Mouse (Mus musculus) heart, postnatal 0 days (tissue): ENCODE measurements around the gene Cyp2d22.

Experiments used
- CTCF ChIP-seq: IDR thresholded peaks from 2 replicates; pipeline ENCODE4 v1.5.1; 2016; ENCODE audit warnings: antibody characterized with exemption, control low read depth, low read depth
- EP300 ChIP-seq: IDR thresholded peaks from 2 replicates; pipeline ENCODE4 v1.6.1; 2016; ENCODE audit warnings: antibody characterized with exemption, low read depth

DNA sequence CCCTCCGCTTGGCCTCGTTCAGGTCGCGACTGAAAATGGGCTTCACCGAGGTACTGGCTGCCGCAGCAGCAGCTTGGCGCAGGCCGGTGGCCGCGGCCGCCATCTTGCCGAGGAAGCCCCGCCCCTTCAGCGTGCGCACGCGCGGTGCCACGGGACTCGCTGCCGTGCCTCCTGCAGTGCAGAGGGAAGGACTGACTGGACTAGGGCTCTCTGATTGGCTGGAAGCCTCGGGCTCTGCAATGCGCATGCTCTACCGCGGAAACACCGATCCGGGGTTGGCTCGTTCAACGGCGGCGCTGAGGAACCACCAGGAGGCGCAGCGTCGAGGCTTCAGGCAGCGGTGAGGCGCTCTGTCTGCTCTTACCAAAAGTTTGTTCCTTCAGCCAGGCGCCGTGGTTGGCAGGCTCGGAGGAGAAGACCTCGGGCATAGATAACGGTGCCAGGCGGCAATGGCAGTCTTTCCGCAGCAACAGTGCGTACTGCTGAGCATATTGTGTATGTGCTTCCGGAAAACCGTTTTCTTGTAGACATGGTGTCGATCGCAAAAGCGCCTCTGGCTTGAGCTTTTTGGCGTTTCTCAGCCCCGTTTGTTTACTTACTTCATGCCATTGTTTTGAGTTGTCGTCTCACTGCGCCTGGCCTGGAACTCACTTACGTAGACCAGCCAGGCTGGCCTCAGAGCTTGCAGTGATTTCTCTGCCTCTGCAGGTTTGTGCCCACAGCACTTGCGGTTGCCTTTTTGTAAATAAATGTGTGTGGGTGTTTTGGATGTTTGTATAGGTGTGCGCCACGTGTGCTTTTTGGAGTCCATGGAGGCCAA lies 25.7 kb downstream of the Cyp2d22 start, which contains the start of gene Ndufa6:
- peak; percentile 99 for TF ChIP-seq CTCF
- TF ChIP-seq EP300: peak; percentile 67; the same call in 1 of the 2 replicates
